Mouse (Mus musculus) lung, embryonic 16.5 days (tissue): ENCODE results near the gene Pdcd6ip. TPM values are rescaled to one million over a fixed set of nuclear protein-coding genes. Genes with fewer than 3 reads are reported as not detected.
"Not testable (repeated sequence)": the region's sequence is repeated elsewhere in the genome, so short reads cannot be mapped to it uniquely, and the experiment has no call there.

ENCODE experiments used
- ATAC-seq: fragments of 200-750 bp; cut with Nextera tagmentation; 2 replicates; pipeline ENCODE4 v1.8.0; 2017; ENCODE audit warnings: low read depth, mild to moderate bottlenecking, moderate library complexity
- H3K27ac ChIP-seq: fragments of 300-500 bp; sonication (generic); 2 replicates; pipeline ENCODE4 v1.5.1; 2014; ENCODE audit warnings: mild to moderate bottlenecking, control low read depth, low read length
- H3K27me3 ChIP-seq: fragments of 300-500 bp; sonication (generic); 2 replicates; pipeline ENCODE4 v1.6.1; 2014; ENCODE audit warnings: low read depth, low read length, mixed read lengths; ENCODE audit not compliant: control insufficient read depth, insufficient read depth
- H3K36me3 ChIP-seq: fragments of 300-500 bp; sonication (generic); 2 replicates; pipeline ENCODE4 v1.6.1; 2014; ENCODE audit warnings: low read length; ENCODE audit not compliant: control insufficient read depth, insufficient read depth
- H3K4me1 ChIP-seq: fragments of 300-500 bp; sonication (generic); replicated peaks from 2 replicates; pipeline ENCODE4 v1.6.1; 2014; ENCODE audit warnings: low read length, mixed read lengths; ENCODE audit not compliant: control insufficient read depth, insufficient read depth
- H3K4me2 ChIP-seq: fragments of 300-500 bp; sonication (generic); 2 replicates; pipeline ENCODE4 v1.6.1; 2014; ENCODE audit warnings: low read depth, low read length, control low read depth
- H3K4me3 ChIP-seq: fragments of 300-500 bp; sonication (generic); 2 replicates; pipeline ENCODE4 v1.5.1; 2014; ENCODE audit warnings: mild to moderate bottlenecking, low read length, control low read depth
- H3K9ac ChIP-seq: fragments of 300-500 bp; sonication (generic); 2 replicates; pipeline ENCODE4 v1.6.1; 2014; ENCODE audit warnings: low read length, control low read depth
- H3K9me3 ChIP-seq: fragments of 300-500 bp; sonication (generic); 2 replicates; pipeline ENCODE4 v1.6.1; 2016; ENCODE audit warnings: low read length; ENCODE audit not compliant: control insufficient read depth
- WGBS: fragments of 180-500 bp; shearing (Covaris S2); extraction: QIAGEN DNeasy Blood & Tissue Kit; methylation state at CpG from one replicate; pipeline ENCODE4 v1.1.7; 2014; 5-methylcytosine and 5-hydroxymethylcytosine counted together
- polyA plus RNA-seq: library from polyadenylated mRNA; unstranded; fragments of >200 nt; fragmentation: Nextera tagmentation; extraction: Ambion mirVana; gene quantifications from 2 replicates; pipeline ENCODE4 v1.2.1, GENCODE M21; 2015

The Pdcd6ip gene
- polyA plus RNA-seq, 1 experiment from 2014 or later = 81.4 TPM

DNA sequence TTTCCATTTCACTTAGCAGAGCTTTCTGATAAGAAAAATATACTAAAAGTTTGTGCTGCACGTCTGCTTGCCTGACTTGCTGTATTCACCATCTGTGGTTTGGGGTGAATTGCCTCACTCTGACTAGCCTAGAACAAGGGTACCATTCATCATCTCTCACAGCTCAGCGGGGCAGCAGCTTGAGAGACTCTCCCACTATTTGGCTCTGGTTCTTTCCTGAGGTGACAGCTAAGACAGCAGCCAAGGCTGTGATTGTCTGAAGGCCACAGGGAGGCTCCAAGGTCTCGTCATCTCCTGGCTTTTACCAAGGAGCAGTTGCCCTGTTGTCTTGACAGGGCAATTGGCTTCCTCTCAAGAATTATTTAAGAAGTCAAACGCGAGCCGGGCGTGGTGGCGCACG lies 30.0 kb upstream of the Pdcd6ip start:
- Histone ChIP-seq H3K36me3 (no peaks in the 10 kb centered on the region), H3K9me3 (no peaks in the 10 kb centered on the region), H3K4me2 (no peak overlapping the region), H3K4me1 (peaks cover 7% of the 10 kb centered on the region), H3K27me3 (no peaks in the 10 kb centered on the region), H3K9ac (no peak overlapping the region), H3K27ac (no peak overlapping the region), H3K4me3 (no peak overlapping the region)
- no peak for ATAC-seq
- WGBS = 67% methylated on average over 9 of the region's 9 CpGs

- ATAC-seq = no peak
- Histone ChIP-seq H3K4me1 (peaks cover 6% of the 10 kb centered on the region), H3K36me3 (no peaks in the 10 kb centered on the region), H3K4me3 (no peak overlapping the region), H3K9me3 (no peaks in the 10 kb centered on the region), H3K27ac (no peak overlapping the region), H3K27me3 (no peaks in the 10 kb centered on the region), H3K4me2 (no peak overlapping the region), H3K9ac (no peak overlapping the region)
These were observed 27.9 kb upstream of the Pdcd6ip start for GRCm38 (mm10) chr9:113735920-113736319.

GRCm38 (mm10) chr9:113731540-113731939 lies 23.5 kb upstream of the Pdcd6ip start:
- 76% methylated on average over 3 of the region's 3 CpGs for WGBS
- no peaks in the 10 kb centered on the region for H3K4me1 ChIP-seq
- ATAC-seq = no peak

DNA sequence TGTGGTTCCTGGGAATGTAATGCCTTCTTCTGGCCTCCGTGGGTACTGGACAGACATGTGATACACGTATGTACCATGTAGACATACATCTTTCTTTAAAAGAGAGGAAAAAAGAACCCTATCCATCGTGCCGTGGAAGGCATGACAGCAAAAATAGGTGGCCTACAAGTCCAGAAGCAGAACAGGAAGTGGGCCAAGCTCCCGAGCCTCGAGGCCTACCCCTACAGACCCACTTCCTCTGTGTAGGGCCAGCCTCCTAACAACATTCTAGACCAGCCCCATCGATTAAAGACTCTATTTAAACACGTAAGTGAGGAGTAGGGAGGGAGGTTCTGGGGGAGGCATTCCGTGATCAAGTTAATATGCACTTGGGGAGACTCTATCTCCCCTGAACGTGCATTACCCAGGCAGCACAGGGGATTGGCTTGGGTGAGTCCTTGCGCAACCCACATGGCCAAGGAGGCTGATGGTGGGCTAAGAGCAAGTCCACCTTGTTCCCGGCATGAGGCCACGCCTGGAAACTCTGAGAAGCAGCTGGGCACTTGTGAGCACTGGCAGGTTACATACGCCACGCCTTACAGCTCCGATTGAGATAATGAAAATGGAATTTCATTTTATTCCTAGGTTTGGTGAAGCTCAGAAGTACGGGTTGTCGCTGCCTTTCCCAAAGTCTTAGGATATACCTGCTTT lies 19.1 kb upstream of the Pdcd6ip start:
- H3K27me3 ChIP-seq = no peaks in the 10 kb centered on the region
- H3K27ac ChIP-seq = no peak overlapping the region
- H3K4me1 ChIP-seq = no peaks in the 10 kb centered on the region
- H3K9me3 ChIP-seq = no peaks in the 10 kb centered on the region
- no peak overlapping the region for H3K4me2 ChIP-seq
- 83% methylated on average over 18 of the region's 18 CpGs for WGBS
- H3K36me3 ChIP-seq = no peaks in the 10 kb centered on the region
- peak; percentile 36; the same call in 1 of the 2 replicates for ATAC-seq
- no peak overlapping the region for H3K9ac ChIP-seq
- no peak overlapping the region for H3K4me3 ChIP-seq

More at GRCm38 (mm10) chr9:113731540-113731939, 23.5 kb upstream of the Pdcd6ip start:
- Histone ChIP-seq H3K27ac (no peak overlapping the region), H3K27me3 (no peaks in the 10 kb centered on the region), H3K4me2 (no peak overlapping the region), H3K9me3 (no peaks in the 10 kb centered on the region), H3K9ac (no peak overlapping the region), H3K36me3 (no peaks in the 10 kb centered on the region), H3K4me3 (no peak overlapping the region)

- H3K27ac ChIP-seq = no peak overlapping the region
- H3K36me3 ChIP-seq = no peaks in the 10 kb centered on the region
- no peaks in the 10 kb centered on the region for H3K4me1 ChIP-seq
- no peak overlapping the region for H3K4me3 ChIP-seq
- 36% methylated on average over 3 of the region's 3 CpGs for WGBS
- H3K9ac ChIP-seq = no peak overlapping the region
- no peak for ATAC-seq
- no peak overlapping the region for H3K4me2 ChIP-seq
- no peaks in the 10 kb centered on the region for H3K27me3 ChIP-seq
- no peaks in the 10 kb centered on the region for H3K9me3 ChIP-seq
These were observed 18.1 kb upstream of the Pdcd6ip start for GRCm38 (mm10) chr9:113726131-113726530.

DNA sequence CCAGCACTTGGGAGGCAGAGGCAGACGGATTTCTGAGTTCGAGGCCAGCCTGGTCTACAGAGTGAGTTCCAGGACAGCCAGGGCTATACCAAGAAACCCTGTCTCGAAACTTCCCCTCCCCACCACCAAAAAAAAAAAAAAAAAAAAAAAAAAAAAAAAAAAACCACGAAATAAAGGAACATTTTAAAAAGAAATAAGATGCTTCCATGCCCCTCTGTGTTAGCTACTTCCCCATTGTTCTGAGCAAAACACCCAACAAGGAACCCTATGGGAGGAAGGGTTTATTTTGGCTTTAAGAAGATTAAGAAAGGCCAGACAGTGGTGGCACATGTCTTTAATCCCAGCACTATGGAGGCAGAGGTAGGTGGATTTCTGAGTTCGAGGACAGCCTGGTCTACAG lies 17.6 kb upstream of the Pdcd6ip start:
- H3K4me1 ChIP-seq, H3K36me3 ChIP-seq, H3K4me2 ChIP-seq, ATAC-seq, H3K4me3 ChIP-seq, H3K27me3 ChIP-seq, H3K27ac ChIP-seq, H3K9ac ChIP-seq, H3K9me3 ChIP-seq: not testable (repeated sequence)
- 89% methylated on average over 5 of the region's 5 CpGs for WGBS

DNA sequence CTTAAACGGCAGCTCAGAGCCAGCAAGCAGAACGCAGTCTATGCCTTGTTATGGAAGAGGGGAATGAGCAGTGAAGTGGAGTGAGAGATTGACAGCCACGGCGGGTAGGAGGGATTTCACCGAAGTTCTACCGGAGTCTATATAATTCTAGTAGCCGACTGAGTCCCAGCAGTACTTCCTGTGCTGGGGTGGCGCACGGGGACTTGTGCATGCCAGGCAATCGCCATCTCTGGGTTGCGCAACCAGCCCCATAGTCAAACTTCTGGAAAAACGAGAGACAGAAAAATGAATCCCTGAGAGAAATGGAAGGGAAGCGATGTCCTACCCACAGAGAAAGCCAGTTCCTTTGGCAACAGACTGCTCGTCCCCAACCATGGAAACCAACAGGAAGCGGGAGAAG lies 16.6 kb upstream of the Pdcd6ip start:
- WGBS = 74% methylated on average over 15 of the region's 15 CpGs
- Histone ChIP-seq H3K36me3 (no peaks in the 10 kb centered on the region), H3K9me3 (no peaks in the 10 kb centered on the region), H3K4me1 (no peaks in the 10 kb centered on the region), H3K9ac (no peak overlapping the region), H3K4me3 (no peak overlapping the region), H3K27ac (no peak overlapping the region), H3K27me3 (no peaks in the 10 kb centered on the region), H3K4me2 (no peak overlapping the region)
- no peak for ATAC-seq

GRCm38 (mm10) chr9:113719063-113719462 lies 11.0 kb upstream of the Pdcd6ip start:
- Histone ChIP-seq H3K9ac (no peak overlapping the region), H3K36me3 (no peaks in the 10 kb centered on the region), H3K4me2 (no peak overlapping the region), H3K27me3 (no peaks in the 10 kb centered on the region), H3K4me3 (no peak overlapping the region), H3K27ac (no peak overlapping the region), H3K9me3 (no peaks in the 10 kb centered on the region), H3K4me1 (no peaks in the 10 kb centered on the region)
- 48% methylated on average over 5 of the region's 5 CpGs for WGBS
- ATAC-seq = peak; percentile 54; the same call in 1 of the 2 replicates

- no peaks in the 10 kb centered on the region for H3K27me3 ChIP-seq
- no peak overlapping the region for H3K4me2 ChIP-seq
- H3K9me3 ChIP-seq = no peaks in the 10 kb centered on the region
- no peak overlapping the region for H3K9ac ChIP-seq
- ATAC-seq = no peak
- WGBS = 72% methylated on average over 12 of the region's 12 CpGs
- no peak overlapping the region for H3K27ac ChIP-seq
- peaks cover 12% of the 10 kb centered on the region for H3K4me1 ChIP-seq
- no peak overlapping the region for H3K4me3 ChIP-seq
- no peaks in the 10 kb centered on the region for H3K36me3 ChIP-seq
These were observed 2.8 kb upstream of the Pdcd6ip start for GRCm38 (mm10) chr9:113710871-113711270.
